Mouse (Mus musculus) forebrain, embryonic 15.5 days (tissue): ENCODE data around the gene Upp1. TPM values are rescaled to one million over a fixed set of nuclear protein-coding genes. Genes with fewer than 3 reads are reported as not detected.
A peak's percentile ranks its signal among the peaks of the same experiment; 100 is the strongest.
"Not testable (repeated sequence)": the region's sequence is repeated elsewhere in the genome, so short reads cannot be mapped to it uniquely, and the experiment has no call there.

Source experiments
- ATAC-seq: fragments of 200-750 bp; cut with Nextera tagmentation; replicated peaks from 2 replicates; pipeline ENCODE4 v1.8.0; 2017; ENCODE audit warnings: mild to moderate bottlenecking, moderate TSS enrichment, moderate library complexity
- H3K27ac ChIP-seq: fragments of 300-500 bp; sonication (generic); replicated peaks from 2 replicates; pipeline ENCODE4 v1.5.1; 2015; ENCODE audit warnings: mild to moderate bottlenecking, inconsistent platforms
- H3K27me3 ChIP-seq: fragments of 300-500 bp; sonication (generic); 2 replicates; pipeline ENCODE4 v1.6.1; 2015; ENCODE audit warnings: inconsistent platforms
- H3K36me3 ChIP-seq: fragments of 300-500 bp; sonication (generic); 2 replicates; pipeline ENCODE4 v1.6.1; 2015; ENCODE audit warnings: mild to moderate bottlenecking, inconsistent platforms
- H3K4me1 ChIP-seq: fragments of 300-500 bp; sonication (generic); 2 replicates; pipeline ENCODE4 v1.6.1; 2015; ENCODE audit warnings: inconsistent platforms
- H3K4me2 ChIP-seq: fragments of 300-500 bp; sonication (generic); replicated peaks from 2 replicates; pipeline ENCODE4 v1.6.1; 2015; ENCODE audit warnings: mild to moderate bottlenecking, inconsistent platforms
- H3K4me3 ChIP-seq: fragments of 300-500 bp; sonication (generic); 2 replicates; pipeline ENCODE4 v1.5.1; 2015; ENCODE audit warnings: mild to moderate bottlenecking, inconsistent platforms
- H3K9ac ChIP-seq: fragments of 300-500 bp; sonication (generic); replicated peaks from 2 replicates; pipeline ENCODE4 v1.6.1; 2015; ENCODE audit warnings: mild to moderate bottlenecking, inconsistent platforms
- H3K9me3 ChIP-seq: fragments of 300-500 bp; sonication (generic); 2 replicates; pipeline ENCODE4 v1.6.1; 2016; ENCODE audit warnings: inconsistent platforms
- WGBS: fragments of 180-500 bp; shearing (Covaris S2); methylation state at CpG from one replicate; pipeline ENCODE4 v1.1.7; 2015; ENCODE audit warnings: mixed read lengths; 5-methylcytosine and 5-hydroxymethylcytosine counted together
- polyA plus RNA-seq: library from polyadenylated mRNA; unstranded; fragments of >200 nt; fragmentation: Nextera tagmentation; extraction: Ambion mirVana; gene quantifications from 2 replicates; pipeline ENCODE4 v1.2.1, GENCODE M21; 2015

Gene Upp1
- polyA plus RNA-seq, 1 experiment from 2014 or later = 1.8 TPM

DNA sequence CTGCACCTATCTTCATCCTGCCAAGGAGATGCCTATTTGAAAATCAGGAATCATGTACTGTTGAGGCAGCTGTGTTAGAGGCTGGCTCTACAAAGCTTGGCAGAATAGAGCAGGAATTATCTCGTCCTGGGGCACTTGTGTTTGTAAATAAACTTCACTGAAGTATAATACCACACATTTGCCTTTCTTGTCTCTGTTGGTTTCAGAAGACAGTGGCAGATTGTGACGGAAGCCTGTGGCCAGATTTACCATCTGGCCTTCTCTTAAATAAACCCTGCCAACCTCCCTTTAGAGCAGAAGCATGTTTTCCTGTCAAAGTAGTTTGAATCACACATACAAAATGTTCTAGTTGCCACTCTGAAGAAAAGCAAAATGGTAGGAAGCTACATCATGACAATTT, 10.2 kb downstream of the Upp1 start:
- Histone ChIP-seq H3K27ac (no peak overlapping the region), H3K27me3 (no peaks in the 10 kb centered on the region), H3K9me3 (no peaks in the 10 kb centered on the region), H3K36me3 (no peaks in the 10 kb centered on the region), H3K4me2 (no peak overlapping the region), H3K4me3 (no peak overlapping the region), H3K4me1 (no peaks in the 10 kb centered on the region), H3K9ac (no peak overlapping the region)
- WGBS = 43% methylated on average over 2 of the region's 2 CpGs
- peak; percentile 51; the same call in 1 of the 2 replicates for ATAC-seq

DNA sequence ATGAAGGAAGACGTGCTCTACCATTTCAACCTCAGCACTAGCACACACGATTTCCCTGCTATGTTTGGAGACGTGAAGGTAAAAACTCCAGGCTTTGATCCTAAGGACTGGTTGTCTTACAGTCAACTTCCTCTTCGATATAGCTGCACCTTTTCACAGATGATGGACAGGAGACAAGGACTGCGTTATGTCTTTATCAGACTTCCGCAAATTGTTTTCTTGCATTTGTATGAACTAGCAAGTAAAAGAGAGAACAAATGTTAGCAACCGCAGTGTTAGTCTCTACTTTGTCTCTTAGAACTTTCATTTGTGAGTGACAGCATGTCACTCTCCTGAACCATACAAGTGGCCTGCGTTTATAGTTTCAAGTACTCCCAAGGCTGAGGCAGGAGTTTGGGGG, 11.6 kb downstream of the Upp1 start:
- no peaks in the 10 kb centered on the region for H3K4me1 ChIP-seq
- no peak overlapping the region for H3K4me3 ChIP-seq
- no peaks in the 10 kb centered on the region for H3K27me3 ChIP-seq
- H3K27ac ChIP-seq = no peak overlapping the region
- no peaks in the 10 kb centered on the region for H3K9me3 ChIP-seq
- no peaks in the 10 kb centered on the region for H3K36me3 ChIP-seq
- ATAC-seq = no peak
- H3K9ac ChIP-seq = no peak overlapping the region
- no peak overlapping the region for H3K4me2 ChIP-seq
- WGBS = 91% methylated on average over 8 of the region's 8 CpGs

DNA sequence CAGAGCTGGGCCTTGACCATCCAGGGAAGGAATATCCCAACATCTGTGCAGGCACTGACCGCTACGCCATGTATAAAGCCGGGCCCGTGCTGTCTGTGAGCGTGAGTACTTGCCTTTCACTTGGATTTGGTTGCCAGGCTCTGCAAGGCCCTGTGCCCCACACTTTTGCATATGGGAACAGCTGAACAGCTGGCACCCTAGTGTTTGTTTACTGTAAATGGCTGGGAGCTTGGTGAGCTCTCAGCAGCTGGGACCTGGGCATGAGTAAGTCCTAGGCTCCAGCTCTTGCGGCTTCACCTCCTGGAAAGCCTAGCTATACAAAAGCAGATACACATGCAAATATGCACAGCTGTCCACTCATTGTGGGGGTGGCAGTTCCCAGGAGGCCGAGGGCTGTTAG, 13.8 kb downstream of the Upp1 start:
- no peak overlapping the region for H3K4me3 ChIP-seq
- H3K4me2 ChIP-seq = no peak overlapping the region
- H3K36me3 ChIP-seq = no peaks in the 10 kb centered on the region
- no peak overlapping the region for H3K9ac ChIP-seq
- H3K9me3 ChIP-seq = no peaks in the 10 kb centered on the region
- H3K4me1 ChIP-seq = no peaks in the 10 kb centered on the region
- H3K27me3 ChIP-seq = no peaks in the 10 kb centered on the region
- H3K27ac ChIP-seq = no peak overlapping the region
- no peak for ATAC-seq
- WGBS = 79% methylated on average over 7 of the region's 7 CpGs

DNA sequence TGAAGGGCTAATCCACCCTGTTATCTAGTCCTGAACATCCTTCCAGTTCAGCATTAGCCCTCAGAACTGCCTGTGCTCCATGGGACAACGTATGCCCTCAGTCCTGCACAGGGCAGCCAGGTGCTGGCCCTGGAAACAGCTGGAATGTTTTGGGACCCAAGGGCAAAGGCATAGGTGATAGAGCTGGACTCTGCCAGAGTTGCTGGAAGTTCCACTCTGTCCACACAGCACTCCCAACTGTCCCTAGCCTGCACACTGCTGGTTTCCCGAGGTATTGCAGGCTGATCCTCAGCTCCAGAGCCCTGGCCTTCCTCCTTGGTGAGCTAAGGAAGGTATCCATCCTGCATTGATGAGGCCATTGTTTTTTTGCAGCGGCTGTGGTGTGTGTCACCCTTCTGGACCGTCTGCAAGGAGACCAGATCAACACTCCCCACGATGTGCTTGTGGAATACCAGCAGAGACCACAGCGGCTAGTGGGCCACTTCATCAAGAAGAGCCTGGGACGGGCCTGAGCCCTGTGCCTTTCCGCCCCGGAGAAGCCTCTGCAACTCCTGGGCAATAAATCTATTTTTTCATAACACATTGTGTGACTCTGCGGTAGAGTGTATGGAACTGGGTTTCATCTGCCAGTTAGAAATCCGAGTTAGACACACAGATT, 17.8 kb downstream of the Upp1 start:
- Histone ChIP-seq H3K4me1 (no peaks in the 10 kb centered on the region), H3K27ac (no peak overlapping the region), H3K9me3 (no peaks in the 10 kb centered on the region), H3K36me3 (no peaks in the 10 kb centered on the region), H3K27me3 (no peaks in the 10 kb centered on the region), H3K4me2 (no peak overlapping the region), H3K9ac (no peak overlapping the region), H3K4me3 (no peak overlapping the region)
- peak; percentile 36; the same call in 1 of the 2 replicates for ATAC-seq
- WGBS = 73% methylated on average over 11 of the region's 11 CpGs

DNA sequence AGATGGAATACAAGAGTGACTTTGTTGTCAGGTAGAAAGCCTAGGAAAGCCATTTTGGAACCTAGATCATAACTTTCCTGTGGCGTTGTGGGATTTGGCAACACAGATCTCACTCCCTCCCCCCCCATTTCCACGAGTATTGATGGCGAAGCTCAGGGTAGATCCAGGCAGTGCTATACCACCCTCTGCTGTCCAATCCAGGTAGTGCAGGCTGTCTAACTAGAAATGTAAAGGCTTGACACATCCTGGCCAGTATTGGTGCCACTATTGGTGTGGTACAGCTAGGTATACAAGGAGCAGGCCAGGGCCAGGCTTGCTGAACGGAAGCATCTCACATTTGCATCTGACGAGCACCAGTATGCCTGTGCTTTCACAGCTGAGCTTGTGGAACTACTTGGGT, 18.6 kb downstream of the Upp1 start:
- Histone ChIP-seq H3K36me3 (no peaks in the 10 kb centered on the region), H3K4me3 (no peak overlapping the region), H3K9ac (no peak overlapping the region), H3K4me1 (no peaks in the 10 kb centered on the region), H3K27me3 (no peaks in the 10 kb centered on the region), H3K4me2 (no peak overlapping the region), H3K9me3 (no peaks in the 10 kb centered on the region), H3K27ac (no peak overlapping the region)
- ATAC-seq = peak; percentile 83
- WGBS = 14% methylated on average over 5 of the region's 5 CpGs

DNA sequence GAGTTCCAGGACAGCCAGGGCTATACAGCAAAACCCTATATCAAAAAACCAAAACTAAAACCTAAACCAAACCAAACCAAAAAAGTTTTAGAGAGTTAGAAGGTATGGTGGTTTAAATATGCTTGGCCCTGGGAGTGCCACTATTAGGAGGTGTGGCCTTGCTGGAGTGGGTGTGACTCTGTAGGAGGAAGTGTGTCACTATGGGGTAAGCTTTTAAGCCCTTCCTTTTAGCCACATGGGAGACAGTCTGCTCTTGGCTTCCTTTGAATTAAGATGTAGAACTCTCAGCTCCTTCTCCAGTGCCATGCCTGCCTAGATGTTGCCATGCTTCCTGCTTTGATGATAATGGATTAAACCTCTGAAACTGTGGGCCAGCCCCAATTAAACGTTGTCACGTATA, 27.2 kb downstream of the Upp1 start:
- Histone ChIP-seq H3K4me2 (no peak overlapping the region), H3K9ac (no peak overlapping the region), H3K4me3 (no peak overlapping the region), H3K36me3 (no peaks in the 10 kb centered on the region), H3K4me1 (no peaks in the 10 kb centered on the region), H3K27me3 (no peaks in the 10 kb centered on the region), H3K27ac (no peak overlapping the region), H3K9me3 (no peaks in the 10 kb centered on the region)
- ATAC-seq = no peak
- WGBS = 93% methylated on average over 2 of the region's 2 CpGs

DNA sequence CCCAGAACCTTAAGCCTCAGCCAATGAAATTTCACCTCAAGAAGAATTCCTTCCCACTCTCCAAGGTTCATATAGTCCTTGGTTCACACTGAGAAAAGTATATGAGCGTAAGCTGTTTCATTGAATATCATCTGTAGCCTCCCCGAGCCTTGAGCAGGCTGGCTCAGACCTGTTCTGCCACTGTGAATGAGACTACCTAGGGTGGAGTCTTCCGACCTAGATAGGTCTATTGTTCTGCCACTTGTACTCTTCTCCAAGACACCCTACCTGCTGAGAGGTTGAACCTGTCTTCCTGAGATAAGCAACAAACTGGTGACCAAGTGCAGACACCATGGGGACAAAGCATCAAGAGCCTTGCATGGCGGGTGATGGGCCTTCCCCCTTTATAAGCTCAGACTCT, 28.2 kb downstream of the Upp1 start:
- ATAC-seq = no peak

DNA sequence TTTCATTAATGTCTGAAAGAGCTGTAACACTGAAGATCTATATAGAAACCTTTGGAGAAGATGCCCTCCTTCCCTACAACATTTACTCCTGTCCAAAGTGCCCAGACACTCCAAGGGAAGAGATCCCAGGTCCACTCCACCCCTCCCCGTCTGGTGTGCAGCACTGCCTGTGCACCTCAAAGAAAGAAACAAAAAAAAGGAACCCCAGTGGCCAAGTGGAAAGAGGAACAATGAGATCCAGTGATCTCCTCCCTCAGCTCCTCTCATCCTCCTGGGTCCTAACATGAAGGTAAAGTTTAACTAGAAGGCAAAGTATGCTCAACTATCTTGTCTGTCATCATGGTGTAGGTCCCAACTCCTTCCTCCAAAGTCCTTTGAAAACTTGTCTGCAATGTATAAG, 28.8 kb downstream of the Upp1 start:
- 79% methylated on average over 1 of the region's 1 CpGs for WGBS
- no peak for ATAC-seq
- Histone ChIP-seq H3K4me2 (no peak overlapping the region), H3K4me1 (no peaks in the 10 kb centered on the region), H3K36me3 (no peaks in the 10 kb centered on the region), H3K9ac (no peak overlapping the region), H3K27ac (no peak overlapping the region), H3K4me3 (no peak overlapping the region), H3K9me3 (no peaks in the 10 kb centered on the region), H3K27me3 (no peaks in the 10 kb centered on the region)

More for the DNA sequence above, 28.2 kb downstream of the Upp1 start:
- H3K9ac ChIP-seq = no peak overlapping the region
- H3K9me3 ChIP-seq = no peaks in the 10 kb centered on the region
- no peaks in the 10 kb centered on the region for H3K4me1 ChIP-seq
- no peaks in the 10 kb centered on the region for H3K36me3 ChIP-seq
- 93% methylated on average over 4 of the region's 4 CpGs for WGBS
- H3K4me2 ChIP-seq = no peak overlapping the region
- no peak overlapping the region for H3K27ac ChIP-seq
- no peak overlapping the region for H3K4me3 ChIP-seq
- no peaks in the 10 kb centered on the region for H3K27me3 ChIP-seq

DNA sequence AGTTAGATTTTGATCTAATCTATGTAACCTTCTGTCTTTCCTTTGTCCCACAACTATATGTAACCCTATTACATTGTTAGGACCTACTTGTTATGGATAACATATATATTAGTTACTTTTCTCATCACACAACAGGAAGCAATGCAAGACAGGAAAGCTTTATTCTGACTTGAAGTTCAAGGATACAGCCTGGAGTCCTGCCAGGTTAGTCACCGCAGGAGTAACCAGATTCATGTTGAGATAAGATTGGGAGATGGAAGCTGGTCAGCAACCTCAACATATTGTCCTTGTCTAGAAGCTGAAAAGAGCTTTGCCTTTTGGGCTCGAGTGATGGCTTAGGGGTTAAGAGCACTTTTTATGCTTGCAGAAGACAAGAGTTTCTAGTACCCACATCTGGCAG, 30.3 kb downstream of the Upp1 start:
- no peaks in the 10 kb centered on the region for H3K36me3 ChIP-seq
- no peaks in the 10 kb centered on the region for H3K27me3 ChIP-seq
- no peak overlapping the region for H3K27ac ChIP-seq
- no peaks in the 10 kb centered on the region for H3K9me3 ChIP-seq
- H3K4me3 ChIP-seq = no peak overlapping the region
- H3K4me1 ChIP-seq = no peaks in the 10 kb centered on the region
- no peak for ATAC-seq
- no peak overlapping the region for H3K9ac ChIP-seq
- WGBS = 82% methylated on average over 2 of the region's 2 CpGs
- no peak overlapping the region for H3K4me2 ChIP-seq

DNA sequence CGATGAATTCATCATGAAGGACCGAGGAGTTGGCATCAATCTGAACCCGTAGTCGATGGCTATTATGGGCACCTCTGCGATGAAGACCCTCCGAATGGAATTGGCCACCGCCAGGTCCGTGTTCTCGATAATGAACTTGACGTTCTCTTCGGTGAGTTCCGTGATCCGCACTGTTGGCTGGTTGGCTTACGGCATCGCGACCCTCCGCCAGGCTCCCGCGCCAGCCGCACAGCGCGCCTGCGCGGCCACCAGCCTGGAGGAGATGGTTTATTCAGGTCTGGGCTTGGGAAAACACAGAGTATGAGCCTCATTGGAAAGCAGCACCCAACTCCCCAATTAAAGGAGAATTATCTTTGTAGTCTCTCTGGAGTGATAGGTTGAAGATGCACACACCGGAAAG, 32.5 kb downstream of the Upp1 start:
- ATAC-seq, H3K36me3 ChIP-seq, H3K27me3 ChIP-seq, H3K4me2 ChIP-seq, H3K9me3 ChIP-seq, H3K9ac ChIP-seq, H3K4me3 ChIP-seq, H3K27ac ChIP-seq, H3K4me1 ChIP-seq: not testable (repeated sequence)
- WGBS = 87% methylated on average over 25 of the region's 25 CpGs

DNA sequence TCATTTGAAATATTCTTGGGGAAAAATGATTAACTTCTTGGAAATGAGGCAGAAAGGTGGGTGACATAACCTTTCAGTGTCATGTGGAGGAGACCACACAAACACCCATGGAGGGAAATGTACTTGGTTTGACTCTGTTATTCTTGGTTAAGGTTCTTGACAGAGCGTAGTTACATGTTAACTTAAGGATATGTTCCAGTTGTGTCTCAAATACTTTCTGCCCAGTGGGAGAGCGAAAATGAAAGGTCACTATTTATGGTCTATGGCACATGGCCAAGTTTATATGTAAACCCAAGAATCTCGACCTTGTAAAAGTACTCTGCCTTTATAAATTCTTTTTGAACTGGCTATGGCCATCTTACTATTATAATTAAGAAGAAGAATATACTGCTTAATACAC, 42.0 kb downstream of the Upp1 start:
- Histone ChIP-seq H3K4me3 (no peak overlapping the region), H3K36me3 (no peaks in the 10 kb centered on the region), H3K27me3 (no peaks in the 10 kb centered on the region), H3K27ac (no peak overlapping the region), H3K9ac (no peak overlapping the region), H3K9me3 (no peaks in the 10 kb centered on the region), H3K4me1 (no peaks in the 10 kb centered on the region), H3K4me2 (no peak overlapping the region)
- ATAC-seq = no peak
- WGBS = 71% methylated on average over 3 of the region's 3 CpGs

DNA sequence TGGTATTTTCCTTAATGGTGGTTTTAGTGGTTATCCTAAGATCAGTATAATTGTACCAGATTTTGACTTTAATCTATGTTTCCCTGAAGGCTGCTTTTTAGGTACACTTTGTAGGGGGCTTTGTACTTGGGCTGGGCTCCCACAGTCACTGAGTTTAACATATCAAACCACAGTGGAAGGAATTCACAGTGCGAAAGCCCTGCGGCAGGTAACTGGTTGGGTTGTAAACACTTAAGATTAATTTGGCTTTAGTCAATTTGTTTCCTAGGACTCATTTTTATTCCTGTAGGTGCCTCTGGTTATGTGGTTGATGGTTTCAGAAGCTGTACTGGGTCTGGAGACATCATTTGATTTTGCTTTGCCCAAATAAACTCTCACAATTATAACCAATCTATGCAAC, 49.4 kb downstream of the Upp1 start:
- H3K27ac ChIP-seq = no peak overlapping the region
- H3K4me2 ChIP-seq = no peak overlapping the region
- H3K4me1 ChIP-seq = no peaks in the 10 kb centered on the region
- H3K4me3 ChIP-seq = no peak overlapping the region
- H3K36me3 ChIP-seq = no peaks in the 10 kb centered on the region
- H3K9ac ChIP-seq = no peak overlapping the region
- no peaks in the 10 kb centered on the region for H3K27me3 ChIP-seq
- no peaks in the 10 kb centered on the region for H3K9me3 ChIP-seq
- 95% methylated on average over 2 of the region's 2 CpGs for WGBS
- ATAC-seq = no peak

DNA sequence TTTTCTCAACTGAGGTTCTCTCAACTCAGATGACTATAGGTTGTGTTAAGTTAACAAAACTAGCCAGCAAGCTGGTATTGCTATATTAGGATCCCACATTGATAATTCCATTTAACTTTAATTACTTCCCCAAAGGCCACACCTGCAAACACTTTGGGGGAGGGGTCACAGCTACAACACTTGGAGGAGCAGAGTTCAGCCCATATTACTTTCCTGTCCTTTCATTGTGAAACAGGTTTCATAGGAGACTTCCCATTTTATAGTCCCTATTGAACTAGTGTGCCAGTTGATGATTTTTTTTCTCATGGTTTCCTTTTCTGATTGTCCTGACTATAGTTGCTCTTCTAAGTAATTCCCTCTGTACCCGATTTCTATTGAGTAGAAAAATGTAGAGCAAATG, 63.6 kb downstream of the Upp1 start:
- no peaks in the 10 kb centered on the region for H3K36me3 ChIP-seq
- WGBS = 95% methylated on average over 1 of the region's 1 CpGs
- H3K27ac ChIP-seq = no peak overlapping the region
- no peaks in the 10 kb centered on the region for H3K9me3 ChIP-seq
- H3K4me3 ChIP-seq = no peak overlapping the region
- ATAC-seq = no peak
- H3K27me3 ChIP-seq = no peaks in the 10 kb centered on the region
- H3K4me2 ChIP-seq = no peak overlapping the region
- no peak overlapping the region for H3K9ac ChIP-seq
- H3K4me1 ChIP-seq = no peaks in the 10 kb centered on the region
